Mouse (Mus musculus) forebrain, embryonic 13.5 days (tissue): Measurements from ENCODE around the gene Tlr9. TPM values are rescaled to one million over a fixed set of nuclear protein-coding genes. Genes with fewer than 3 reads are reported as not detected.

Source experiments
- ATAC-seq: fragments of 200-750 bp; cut with Nextera tagmentation; 2 replicates; pipeline ENCODE4 v1.8.0; 2017
- H3K27ac ChIP-seq: fragments of 300-500 bp; sonication (generic); 2 replicates; pipeline ENCODE4 v1.5.1; 2015; ENCODE audit warnings: inconsistent platforms, mild to moderate bottlenecking, moderate library complexity
- H3K27me3 ChIP-seq: fragments of 300-500 bp; sonication (generic); 2 replicates; pipeline ENCODE4 v1.6.1; 2015; ENCODE audit warnings: mild to moderate bottlenecking, inconsistent platforms
- H3K36me3 ChIP-seq: fragments of 300-500 bp; sonication (generic); 2 replicates; pipeline ENCODE4 v1.6.1; 2015; ENCODE audit warnings: mild to moderate bottlenecking, inconsistent platforms; ENCODE audit not compliant: poor library complexity, severe bottlenecking
- H3K4me1 ChIP-seq: fragments of 300-500 bp; sonication (generic); 2 replicates; pipeline ENCODE4 v1.6.1; 2015; ENCODE audit warnings: inconsistent platforms
- H3K4me2 ChIP-seq: fragments of 300-500 bp; sonication (generic); 2 replicates; pipeline ENCODE4 v1.6.1; 2015; ENCODE audit warnings: inconsistent platforms, mild to moderate bottlenecking, moderate library complexity
- H3K4me3 ChIP-seq: fragments of 300-500 bp; sonication (generic); 2 replicates; pipeline ENCODE4 v1.5.1; 2015; ENCODE audit warnings: mild to moderate bottlenecking, inconsistent platforms
- H3K9ac ChIP-seq: fragments of 300-500 bp; sonication (generic); 2 replicates; pipeline ENCODE4 v1.6.1; 2015; ENCODE audit warnings: mild to moderate bottlenecking, inconsistent platforms
- H3K9me3 ChIP-seq: fragments of 300-500 bp; sonication (generic); replicated peaks from 2 replicates; pipeline ENCODE4 v1.6.1; 2016; ENCODE audit warnings: inconsistent platforms
- WGBS: fragments of 180-500 bp; shearing (Covaris S2); methylation state at CpG from one replicate; pipeline ENCODE4 v1.1.7; 2015; 5-methylcytosine and 5-hydroxymethylcytosine counted together
- polyA plus RNA-seq: library from polyadenylated mRNA; unstranded; fragments of >200 nt; fragmentation: Nextera tagmentation; extraction: Ambion mirVana; gene quantifications from 2 replicates; pipeline ENCODE4 v1.2.1, GENCODE M21; 2015

The Tlr9 gene
- polyA plus RNA-seq, 1 experiment from 2014 or later, result not detected

DNA sequence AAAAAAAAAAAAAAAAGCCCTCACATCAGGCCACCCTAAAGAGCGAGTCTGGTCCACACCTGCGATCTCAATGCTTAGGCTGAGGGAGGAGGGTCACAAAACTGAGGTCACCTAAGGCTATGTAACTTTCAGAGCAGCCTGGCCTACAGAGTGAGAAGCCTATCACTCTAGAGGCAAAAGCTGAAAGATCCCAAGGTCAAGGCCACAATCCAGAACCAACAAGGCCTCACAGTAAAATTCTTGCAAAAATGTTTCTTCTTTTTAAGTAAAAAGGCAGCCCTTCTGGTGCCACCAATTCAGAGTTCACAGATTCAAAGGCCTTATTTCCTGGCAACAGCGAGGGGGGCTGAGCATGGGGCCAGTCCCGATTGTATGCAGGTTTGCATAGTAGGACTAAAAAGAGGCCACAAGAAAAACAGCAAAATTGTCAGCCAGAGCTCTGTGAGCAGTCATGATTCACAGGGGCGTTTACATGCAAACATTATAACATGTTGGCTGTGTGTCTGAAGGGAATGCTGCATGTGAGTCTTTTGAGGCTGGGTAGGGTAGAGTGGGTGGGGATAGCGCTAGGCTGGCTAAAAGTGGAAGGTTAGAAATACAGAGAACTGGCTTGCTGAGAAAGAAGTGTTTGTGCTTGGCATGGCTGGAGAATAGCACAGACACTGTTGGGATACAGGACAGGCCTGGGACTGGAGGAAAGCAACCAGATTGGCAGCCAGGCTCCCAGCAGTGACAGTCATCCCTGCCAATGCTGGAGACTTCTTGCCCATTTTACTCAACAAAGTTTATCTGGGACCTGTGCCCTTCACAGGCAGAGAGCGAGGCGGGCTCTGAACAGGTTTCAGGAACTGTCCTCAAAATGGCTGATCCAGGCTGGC, 28.2 kb upstream of the Tlr9 start:
- WGBS, result 93% methylated on average over 8 of the region's 8 CpGs

DNA sequence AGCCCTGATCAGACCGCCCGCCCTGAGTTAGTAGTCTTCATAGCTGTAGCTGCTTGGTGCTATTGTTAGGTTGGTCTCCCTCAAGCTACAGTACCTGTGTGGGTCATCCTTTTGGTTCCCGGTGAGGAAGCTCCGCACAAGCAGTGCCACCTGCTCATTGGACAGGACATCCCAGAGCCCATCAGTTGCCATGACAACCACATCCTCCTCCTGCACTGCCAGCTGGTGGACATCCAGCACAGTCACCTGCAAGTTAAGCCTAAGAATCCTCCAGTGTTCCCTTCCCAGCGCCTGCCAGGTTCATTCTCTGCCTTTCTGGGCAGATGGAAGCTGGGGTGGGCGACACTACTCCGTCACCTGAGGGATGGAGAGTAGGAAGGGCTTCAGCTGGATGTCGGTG, 26.7 kb upstream of the Tlr9 start:
- 80% methylated on average over 8 of the region's 8 CpGs for WGBS
- Histone ChIP-seq H3K4me3 (no peak overlapping the region), H3K9ac (no peak overlapping the region), H3K36me3 (peaks cover 39% of the 10 kb centered on the region), H3K27me3 (0 out of 2 replicates have a peak, but pooled peaks cover 12% of the 10 kb centered on the region), H3K9me3 (no peaks in the 10 kb centered on the region), H3K4me2 (no peak overlapping the region), H3K4me1 (peaks cover 27% of the 10 kb centered on the region), H3K27ac (0 out of 2 replicates have a peak overlapping the region, but pooled peaks have one; percentile 0)
- ATAC-seq, result no peak

More for the DNA sequence above, 28.2 kb upstream of the Tlr9 start:
- Histone ChIP-seq H3K4me3 (no peak overlapping the region), H3K27ac (no peak overlapping the region), H3K9me3 (no peaks in the 10 kb centered on the region), H3K9ac (no peak overlapping the region), H3K4me1 (peaks cover 22% of the 10 kb centered on the region), H3K36me3 (peaks cover 55% of the 10 kb centered on the region), H3K4me2 (no peak overlapping the region), H3K27me3 (no peaks in the 10 kb centered on the region)
- ATAC-seq, result no peak

DNA sequence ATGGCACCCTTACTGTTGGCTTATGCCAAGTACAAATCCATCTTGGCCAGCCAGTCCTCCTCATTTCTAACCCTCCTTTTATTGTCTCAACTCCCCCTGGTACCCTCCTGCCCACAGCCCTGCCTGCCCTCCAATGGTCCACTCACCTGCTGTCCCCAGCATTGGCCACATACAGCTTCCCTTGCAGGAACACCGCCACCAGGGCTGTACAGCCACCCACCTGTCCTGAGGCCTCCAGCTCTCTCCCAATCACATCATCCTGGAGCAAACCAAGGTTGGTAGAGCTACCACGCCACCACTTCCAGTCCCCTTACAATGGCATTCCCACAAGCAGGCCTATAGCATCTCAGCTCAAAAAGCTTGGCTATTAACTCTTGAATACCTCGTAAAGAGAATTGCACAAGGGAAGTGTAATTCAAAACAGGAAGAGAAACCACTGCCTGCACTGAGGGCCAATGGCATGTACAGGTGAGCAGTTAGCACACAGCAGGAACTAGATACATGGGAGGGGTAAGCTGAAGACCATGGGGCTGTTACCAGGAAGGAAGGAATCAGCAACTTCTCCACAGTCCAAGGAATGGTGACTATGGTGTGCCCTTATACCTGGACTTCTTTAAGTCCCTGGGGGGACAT, 25.2 kb upstream of the Tlr9 start:
- 0 out of 2 replicates have a peak, but pooled peaks cover 12% of the 10 kb centered on the region for H3K27me3 ChIP-seq
- H3K27ac ChIP-seq, result no peak overlapping the region
- no peak overlapping the region for H3K9ac ChIP-seq
- 89% methylated on average over 3 of the region's 3 CpGs for whole genome bisulfite sequencing
- peaks cover 25% of the 10 kb centered on the region for H3K36me3 ChIP-seq
- peaks cover 29% of the 10 kb centered on the region for H3K4me1 ChIP-seq
- no peaks in the 10 kb centered on the region for H3K9me3 ChIP-seq
- no peak for ATAC-seq
- no peak overlapping the region for H3K4me3 ChIP-seq
- no peak overlapping the region for H3K4me2 ChIP-seq

DNA sequence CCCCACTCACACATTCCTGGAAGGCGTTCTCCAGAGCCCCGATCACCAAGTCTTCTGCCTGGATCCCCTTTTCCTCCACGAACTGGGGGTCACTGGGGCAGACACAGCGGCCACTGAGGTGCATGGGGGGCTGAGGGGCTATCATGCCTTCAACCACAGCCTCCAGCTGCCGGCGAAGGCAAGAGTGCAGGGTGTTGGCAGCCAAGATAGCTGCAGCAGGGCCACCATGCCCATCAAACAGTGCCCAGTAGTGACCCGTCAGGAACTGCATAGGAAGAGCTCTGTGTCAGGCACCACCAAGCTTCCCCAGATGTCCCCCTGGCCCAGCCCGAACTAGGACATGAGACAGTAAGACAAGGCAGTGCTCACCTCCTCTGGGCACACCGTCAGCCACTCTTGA, 24.7 kb upstream of the Tlr9 start:
- no peak for ATAC-seq

DNA sequence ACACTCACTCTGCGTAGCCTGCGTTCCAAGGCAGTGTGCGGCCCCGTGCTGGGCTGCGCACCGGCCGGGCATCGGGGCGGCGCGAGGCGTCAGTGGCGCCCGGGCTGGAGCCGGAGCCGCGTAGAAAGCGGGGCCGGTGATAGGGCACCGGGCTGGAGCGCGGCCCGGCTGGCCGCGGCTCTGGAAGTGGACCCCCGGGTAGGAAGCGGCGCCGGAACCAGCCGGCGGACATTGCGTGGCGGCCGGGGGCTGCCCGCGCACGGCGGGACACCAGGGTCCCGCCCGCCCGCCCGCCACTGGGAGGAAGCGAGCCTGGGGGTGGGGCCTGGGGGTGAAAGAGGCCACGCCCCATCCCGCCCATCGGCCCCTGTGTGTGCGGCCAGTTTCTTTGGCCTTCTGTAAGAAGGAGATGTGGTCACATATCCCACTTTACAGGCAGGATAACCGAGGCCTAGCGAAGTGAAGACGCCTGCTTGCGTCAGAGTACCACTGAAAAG, 23.4 kb upstream of the Tlr9 start:
- Histone ChIP-seq H3K36me3 (peaks cover 9% of the 10 kb centered on the region; the same call in 1 of the 2 replicates), H3K4me3 (peak overlapping the region; percentile 55), H3K27ac (no peak overlapping the region; the same call in 1 of the 2 replicates), H3K4me1 (peaks cover 40% of the 10 kb centered on the region), H3K9me3 (no peaks in the 10 kb centered on the region), H3K27me3 (0 out of 2 replicates have a peak, but pooled peaks cover 12% of the 10 kb centered on the region), H3K4me2 (peak overlapping the region; percentile 69), H3K9ac (peak overlapping the region; percentile 77)
- WGBS, result 1% methylated on average over 43 of the region's 51 CpGs
- ATAC-seq, result peak; percentile 39

More for the DNA sequence above, 24.7 kb upstream of the Tlr9 start:
- Histone ChIP-seq H3K4me3 (no peak overlapping the region), H3K36me3 (peaks cover 20% of the 10 kb centered on the region), H3K27me3 (0 out of 2 replicates have a peak, but pooled peaks cover 12% of the 10 kb centered on the region), H3K9ac (no peak overlapping the region), H3K27ac (no peak overlapping the region), H3K4me2 (no peak overlapping the region), H3K9me3 (no peaks in the 10 kb centered on the region), H3K4me1 (peaks cover 31% of the 10 kb centered on the region)
- 94% methylated on average over 9 of the region's 9 CpGs for WGBS

DNA sequence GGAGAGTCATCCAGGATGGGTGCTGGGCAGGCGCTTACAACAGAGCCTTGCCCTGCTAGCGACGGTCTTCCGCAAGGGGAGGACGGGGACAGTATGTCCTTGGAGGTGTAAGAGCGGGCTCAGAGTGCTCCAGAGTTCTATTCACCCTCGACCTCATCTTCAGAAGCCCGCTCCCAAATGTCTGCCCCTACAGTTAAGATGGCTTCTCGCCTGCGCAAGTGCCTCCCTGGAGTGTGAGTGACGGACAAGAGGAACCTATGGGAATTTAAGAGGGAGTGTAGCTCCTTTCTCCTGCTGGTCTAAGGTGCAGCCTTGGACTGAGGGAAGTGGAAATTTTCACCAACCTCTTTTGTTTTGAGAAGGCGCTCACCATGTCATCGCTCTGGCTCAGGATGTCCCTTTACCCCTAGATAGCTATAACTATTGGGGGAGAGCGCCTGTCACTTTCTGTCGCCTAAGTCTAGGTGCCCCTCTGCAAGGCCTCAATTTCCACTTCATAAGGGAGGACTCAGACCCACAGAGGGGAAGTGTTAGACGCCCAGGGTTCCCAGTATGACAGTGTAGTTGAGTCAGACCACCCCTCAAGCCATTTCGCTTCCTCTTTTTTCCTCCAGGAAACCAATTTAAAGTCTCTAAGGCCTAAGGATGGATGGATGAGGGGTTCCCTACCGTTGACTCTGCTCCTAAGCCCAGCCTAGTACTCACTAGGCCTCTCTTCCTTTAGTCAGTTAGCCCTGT, 22.7 kb upstream of the Tlr9 start, which contains the start of gene Ppm1m:
Gene Ppm1m (minus strand): TSS at position 212 of the 738 bp plus-strand sequence.
- Histone ChIP-seq H3K4me3 (peak within 1 kb of the TSS; percentile 55), H3K36me3 (peaks cover 8% of the 10 kb centered on the region; the same call in 1 of the 2 replicates), H3K9me3 (no peaks in the 10 kb centered on the region), H3K27me3 (0 out of 2 replicates have a peak, but pooled peaks cover 12% of the 10 kb centered on the region), H3K9ac (peak within 1 kb of the TSS; percentile 77), H3K4me1 (peaks cover 47% of the 10 kb centered on the region), H3K27ac (no peak within 1 kb of the TSS; the same call in 1 of the 2 replicates), H3K4me2 (peak within 1 kb of the TSS; percentile 69)
- ATAC-seq, result no peak
- WGBS, result 45% methylated on average over 18 of the region's 18 CpGs

DNA sequence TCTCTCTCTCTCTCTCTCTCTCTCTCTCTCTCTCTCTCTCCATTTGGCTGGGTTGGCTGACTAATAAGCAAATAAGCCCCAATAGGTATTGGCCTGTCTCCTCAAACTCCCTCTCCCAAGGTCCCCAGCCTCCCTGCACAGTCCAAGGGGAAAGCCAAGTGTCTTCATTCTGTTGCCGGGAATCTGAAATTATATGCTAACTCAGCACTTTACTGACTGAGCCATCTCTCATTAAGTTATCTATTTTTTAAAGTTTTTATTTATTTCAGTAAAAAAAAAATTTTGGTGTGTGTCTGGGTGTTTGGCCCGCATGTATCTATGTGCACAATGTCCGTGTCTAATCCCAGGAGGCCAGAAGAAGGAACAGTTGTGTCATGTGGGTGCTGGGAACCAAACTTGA, 20.5 kb upstream of the Tlr9 start:
- Histone ChIP-seq H3K9me3 (no peaks in the 10 kb centered on the region), H3K27ac (no peak overlapping the region), H3K4me1 (peaks cover 42% of the 10 kb centered on the region), H3K27me3 (0 out of 2 replicates have a peak, but pooled peaks cover 12% of the 10 kb centered on the region), H3K4me3 (peak overlapping the region; percentile 64; the same call in 1 of the 2 replicates), H3K9ac (no peak overlapping the region), H3K4me2 (peak overlapping the region; percentile 79), H3K36me3 (no peaks in the 10 kb centered on the region)
- WGBS, result 83% methylated on average over 3 of the region's 3 CpGs
- no peak for ATAC-seq

DNA sequence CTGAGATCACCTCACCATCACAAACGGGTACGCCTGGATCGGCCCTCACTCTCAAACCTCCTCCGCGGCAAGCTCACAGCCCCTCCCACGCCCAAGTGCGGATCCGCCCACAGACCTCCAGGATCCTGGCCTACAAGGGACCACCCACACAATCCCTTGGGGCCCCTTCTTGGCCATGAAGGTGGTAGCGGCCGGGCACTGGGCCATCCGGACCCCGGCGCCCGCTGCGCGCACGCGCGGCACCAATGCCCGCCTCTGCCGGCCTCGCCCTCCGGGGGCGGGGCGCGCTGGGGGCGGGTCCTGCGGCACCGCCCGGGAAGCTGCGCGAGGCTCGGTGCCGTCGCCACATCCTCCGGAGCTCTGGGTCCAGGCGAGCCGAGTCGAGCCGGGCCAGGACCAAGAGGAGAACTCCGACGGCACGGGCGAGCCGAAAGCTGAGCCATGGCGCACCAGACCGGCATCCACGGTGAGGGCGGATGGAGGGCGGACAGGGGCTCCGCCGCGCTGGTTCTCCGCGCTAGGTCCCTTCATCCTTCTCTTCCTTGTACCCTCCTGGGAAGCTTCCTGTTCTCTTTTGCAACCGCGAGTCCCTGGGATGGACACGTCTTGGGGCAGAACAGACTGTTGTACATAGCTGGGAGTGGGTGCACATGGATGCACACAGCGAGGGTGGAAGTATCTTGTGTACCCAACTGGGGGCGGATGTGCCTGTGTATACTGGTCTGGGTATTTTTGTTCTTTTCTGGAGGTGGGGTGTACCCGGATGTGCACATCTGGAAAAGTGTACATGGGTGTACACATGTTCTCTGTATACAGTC, 19.4 kb upstream of the Tlr9 start, which contains the start of gene Twf2:
Gene Twf2 (plus strand): TSS at position 290 of the 818 bp plus-strand sequence.
- H3K27ac ChIP-seq, result 0 out of 2 replicates have a peak within 1 kb of the TSS, but pooled peaks have one; percentile 16
- 0 out of 2 replicates have a peak, but pooled peaks cover 12% of the 10 kb centered on the region for H3K27me3 ChIP-seq
- H3K4me1 ChIP-seq, result peaks cover 37% of the 10 kb centered on the region
- peak within 1 kb of the TSS; percentile 79 for H3K4me2 ChIP-seq
- peak within 1 kb of the TSS; percentile 83 for H3K9ac ChIP-seq
- H3K9me3 ChIP-seq, result no peaks in the 10 kb centered on the region
- peak; percentile 85 for ATAC-seq
- H3K4me3 ChIP-seq, result peak within 1 kb of the TSS; percentile 64
- H3K36me3 ChIP-seq, result no peaks in the 10 kb centered on the region
- 1% methylated on average over 61 of the region's 61 CpGs for WGBS

DNA sequence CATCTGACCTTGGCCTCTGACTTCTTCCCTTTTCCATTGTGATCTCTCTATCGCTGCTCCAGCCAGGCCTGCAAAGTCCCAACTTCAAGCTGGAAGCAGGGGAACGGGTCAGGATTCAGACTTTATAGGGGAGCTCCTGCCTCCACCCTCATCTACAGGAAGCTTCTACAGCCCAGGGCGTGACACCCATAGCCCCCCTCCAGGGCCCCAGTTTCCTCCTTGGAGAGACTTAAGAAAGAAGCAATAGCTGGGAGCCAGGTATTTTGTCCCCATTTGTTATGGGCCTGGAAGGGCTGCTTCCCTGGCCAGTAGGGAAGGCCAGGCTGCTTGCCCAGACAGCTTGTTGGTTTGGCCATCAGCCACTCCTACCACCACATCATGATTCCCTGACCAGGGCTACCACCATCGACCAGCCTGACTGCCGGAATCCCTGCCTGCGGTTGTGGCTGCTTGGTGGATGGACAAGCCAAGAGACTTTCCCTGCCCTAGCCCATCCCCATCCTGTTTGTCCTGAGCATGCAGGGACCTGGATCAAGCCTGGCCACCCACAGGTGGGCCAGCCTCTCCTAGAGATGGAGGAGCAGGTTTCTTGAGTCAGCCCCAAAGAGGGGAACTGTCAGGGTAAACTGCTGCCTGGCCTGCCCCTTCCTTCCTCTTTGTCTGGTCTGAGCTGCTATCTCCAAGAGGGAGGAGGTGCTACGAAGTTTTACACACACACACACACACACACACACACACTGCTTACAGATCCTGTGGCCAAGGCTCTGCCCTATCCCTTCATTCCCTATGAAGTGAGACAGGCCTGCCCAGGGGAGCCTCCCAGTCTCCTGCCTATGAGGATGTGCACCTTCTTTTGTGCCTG, 18.2 kb upstream of the Tlr9 start:
- ATAC-seq, result no peak
- peak overlapping the region; percentile 83 for H3K9ac ChIP-seq
- no peaks in the 10 kb centered on the region for H3K36me3 ChIP-seq
- H3K27me3 ChIP-seq, result 0 out of 2 replicates have a peak, but pooled peaks cover 12% of the 10 kb centered on the region
- H3K4me1 ChIP-seq, result peaks cover 26% of the 10 kb centered on the region
- 79% methylated on average over 7 of the region's 7 CpGs for WGBS
- no peaks in the 10 kb centered on the region for H3K9me3 ChIP-seq
- H3K4me2 ChIP-seq, result peak overlapping the region; percentile 79
- H3K27ac ChIP-seq, result no peak overlapping the region
- peak overlapping the region; percentile 64 for H3K4me3 ChIP-seq

DNA sequence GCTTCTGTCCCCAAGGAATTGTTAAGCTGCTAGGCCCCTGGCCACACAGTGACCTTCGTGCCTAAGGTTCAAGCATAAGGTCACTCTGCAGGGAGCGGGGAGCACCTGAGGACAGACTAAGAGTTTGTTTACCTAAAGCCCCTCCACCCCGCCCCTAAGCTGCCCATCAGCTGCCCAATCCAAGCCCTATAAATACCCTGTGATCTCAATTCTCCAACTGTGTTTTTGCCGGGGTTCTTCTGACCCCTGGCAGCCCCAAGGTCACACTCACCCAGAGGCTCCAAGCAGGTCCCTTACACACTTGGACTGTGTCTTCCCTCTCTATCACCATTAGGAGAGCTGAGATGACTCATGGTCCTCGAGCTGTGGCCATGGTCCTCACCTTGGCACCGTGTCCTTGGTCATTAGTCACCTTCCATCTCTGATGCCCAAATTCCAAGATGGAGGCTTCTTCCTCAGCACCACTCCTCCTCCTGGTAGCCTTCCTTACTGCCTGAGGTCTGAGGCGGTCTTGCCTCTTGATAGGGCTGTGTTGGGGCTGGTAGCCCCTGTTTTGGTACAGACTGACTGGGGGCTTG, 16.6 kb upstream of the Tlr9 start:
- Histone ChIP-seq H3K27ac (no peak overlapping the region), H3K4me1 (peaks cover 22% of the 10 kb centered on the region), H3K9ac (no peak overlapping the region), H3K4me2 (no peak overlapping the region), H3K4me3 (no peak overlapping the region), H3K9me3 (no peaks in the 10 kb centered on the region), H3K27me3 (no peaks in the 10 kb centered on the region), H3K36me3 (0 out of 2 replicates have a peak, but pooled peaks cover 2% of the 10 kb centered on the region)
- no peak for ATAC-seq
- WGBS, result 83% methylated on average over 7 of the region's 7 CpGs
